Mouse (Mus musculus) brain, embryonic 14.5 days (tissue): ENCODE results near the gene Gm7714.

Experiments
- CTCF ChIP-seq: fragments of 200-500 bp; IDR thresholded peaks from 2 replicates; pipeline ENCODE4 v1.5.1; 2012; ENCODE audit warnings: inconsistent platforms, mild to moderate bottlenecking, moderate library complexity, borderline replicate concordance; ENCODE audit not compliant: insufficient read depth, insufficient read length; ENCODE audit errors: extremely low read depth
- POLR2A ChIP-seq: fragments of 200-500 bp; IDR thresholded peaks from 2 replicates; pipeline ENCODE4 v1.6.1; 2012; ENCODE audit warnings: mild to moderate bottlenecking, inconsistent platforms, borderline replicate concordance; ENCODE audit not compliant: poor library complexity, insufficient read depth, insufficient read length, severe bottlenecking; ENCODE audit errors: extremely low read depth

GRCm38 (mm10) chr5:88256475-88256874 is 12.2 kb upstream of the Gm7714 start:
- no peak for TF ChIP-seq CTCF
- no peak for TF ChIP-seq POLR2A
